7 mouse cellular contexts compared by ENCODE assay signal in the genomic region with DNA sequence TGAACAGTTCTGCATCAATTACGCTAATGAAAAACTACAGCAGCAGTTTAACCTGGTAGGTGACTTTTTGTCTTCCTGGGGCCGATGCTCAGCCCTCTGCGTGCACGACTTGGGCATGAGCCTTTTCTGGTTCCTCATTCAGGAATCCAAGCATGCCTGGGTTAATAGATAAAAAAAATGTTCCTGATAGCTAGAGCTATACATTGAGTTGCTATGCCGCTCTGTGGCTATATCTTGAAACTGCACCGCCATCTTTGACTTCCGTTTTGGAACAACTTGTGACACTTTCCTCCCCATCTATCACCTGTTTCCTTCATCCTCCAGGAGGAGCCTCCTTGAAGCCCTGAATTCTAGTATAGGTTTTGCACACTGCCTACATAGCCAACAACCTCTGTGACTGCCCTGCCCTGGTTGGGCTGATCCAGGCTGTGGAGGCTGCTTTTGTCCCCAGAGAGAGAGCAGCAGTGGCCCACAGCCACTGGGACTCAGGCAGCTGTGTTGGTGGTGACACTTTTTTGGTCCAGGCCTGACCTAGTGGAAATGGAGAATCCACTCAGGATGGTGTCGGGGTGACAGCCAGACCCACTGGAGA. TPM values are rescaled to one million over a fixed set of nuclear protein-coding genes. Genes with fewer than 3 reads are reported as not detected.
DNase-seq lines count a peak whose midpoint lies in the region; TF ChIP-seq lines count a peak whose summit lies in the region.

No protein-coding gene starts in this region.

- no peaks in the 10 kb centered on the region for H3K27me3 ChIP-seq in thymus, adult 2 months (ENCODE audit: control insufficient read depth, insufficient read depth, low read length)

- intact Hi-C loops in left cerebral cortex, postnatal 36 days (cut with DNase I): loop anchor here (2.0 kb wide), 1 partner anchor 212 kb away; no protein-coding TSS in a partner anchor

- peak; percentile 16 for DNase-seq in lung, postnatal 36 days
- DNase-seq in lung, postnatal 25 days (ENCODE audit: low spot score): no peak
- peak; percentile 37 for DNase-seq in c-Kit-positive CD71-negative TER-119-negative erythroid progenitor cells, embryonic 14.5 days (ENCODE audit: low read depth)
- peak; percentile 40 to 49 for DNase-seq in left cerebral cortex, postnatal 36 days (ENCODE audit: low spot score in 2 of 2)
- DNase-seq in thymus, adult 2 months: peak; percentile 36
- DNase-seq in heart, adult 18-20 months: no peak
- DNase-seq in ovary, postnatal 14 days (ENCODE audit: low spot score): no peak

- H3K4me1 ChIP-seq in thymus, adult 2 months (replicated peaks; ENCODE audit: control insufficient read depth, insufficient read depth, low read length): peaks cover 8% of the 10 kb centered on the region

- no peak for TF ChIP-seq POLR2A in thymus, adult 2 months (IDR thresholded peaks at IDR 0.05; ENCODE audit: control insufficient read depth, extremely low read depth, insufficient read depth, low read length, poor library complexity)

- peak overlapping the region; percentile 42 for H3K4me3 ChIP-seq in thymus, adult 2 months (ENCODE audit: control insufficient read depth, insufficient read depth, low read length)

- H3K27ac ChIP-seq in thymus, adult 2 months (ENCODE audit: control insufficient read depth, insufficient read depth, low read length): no peak overlapping the region

- WGBS in thymus, adult 2 months: 12% methylated on average over 8 of the region's 8 CpGs

- H3K36me3 ChIP-seq in thymus, adult 2 months (ENCODE audit: control insufficient read depth, insufficient read depth, low read length): no peaks in the 10 kb centered on the region

- 0 out of 2 replicates have a peak, but pooled peaks have one; percentile 24 for TF ChIP-seq CTCF in thymus, adult 2 months (IDR thresholded peaks at IDR 0.05; ENCODE audit: borderline replicate concordance, control insufficient read depth, extremely low read depth, insufficient read depth, low read length, poor library complexity)

RNA-seq across cellular contexts. Expression of a gene that starts 30.5 kb away (rescaled TPM):
- total RNA-seq in left cerebral cortex, postnatal 36 days (2021): 1 to 10 TPM; 4.4 to 6.3 TPM
- 8.4 and 9.0 TPM in 2 replicates for polyA plus RNA-seq in thymus, adult 2 months (2012; rRNA removed)
- 1 to 10 TPM; 3.3 to 4.1 TPM for total RNA-seq in heart, adult 18-20 months (2021)

RNA-seq across cellular contexts. Expression of a gene that starts 43.8 kb away (rescaled TPM):
- 100 to 1,000 TPM; 149 to 158 TPM for total RNA-seq in left cerebral cortex, postnatal 36 days (2021)
- polyA plus RNA-seq in thymus, adult 2 months (2012; rRNA removed): 5.1 and 7.3 TPM in 2 replicates
- 10 to 100 TPM; 21.9 to 24.9 TPM for total RNA-seq in heart, adult 18-20 months (2021)

Comparison
In these comparisons a context has a peak if more than half of its experiments do, and no peak if none do; other contexts are left out.
1. DNase-seq: peak in lung, postnatal 36 days (single experiment), c-Kit-positive CD71-negative TER-119-negative erythroid progenitor cells, embryonic 14.5 days (single experiment), left cerebral cortex, postnatal 36 days (2 of 2) and thymus, adult 2 months (single experiment); none in lung, postnatal 25 days (single experiment), heart, adult 18-20 months (0 of 2) and ovary, postnatal 14 days (single experiment).
2. RNA of a gene that starts 43.8 kb away (total RNA-seq): 149 to 158 TPM in left cerebral cortex, postnatal 36 days; 21.9 to 24.9 TPM in heart, adult 18-20 months; every median in the first group is over 4 times any median in the second.